ENCODE assay signal across 10 mouse cellular contexts in the genomic region with DNA sequence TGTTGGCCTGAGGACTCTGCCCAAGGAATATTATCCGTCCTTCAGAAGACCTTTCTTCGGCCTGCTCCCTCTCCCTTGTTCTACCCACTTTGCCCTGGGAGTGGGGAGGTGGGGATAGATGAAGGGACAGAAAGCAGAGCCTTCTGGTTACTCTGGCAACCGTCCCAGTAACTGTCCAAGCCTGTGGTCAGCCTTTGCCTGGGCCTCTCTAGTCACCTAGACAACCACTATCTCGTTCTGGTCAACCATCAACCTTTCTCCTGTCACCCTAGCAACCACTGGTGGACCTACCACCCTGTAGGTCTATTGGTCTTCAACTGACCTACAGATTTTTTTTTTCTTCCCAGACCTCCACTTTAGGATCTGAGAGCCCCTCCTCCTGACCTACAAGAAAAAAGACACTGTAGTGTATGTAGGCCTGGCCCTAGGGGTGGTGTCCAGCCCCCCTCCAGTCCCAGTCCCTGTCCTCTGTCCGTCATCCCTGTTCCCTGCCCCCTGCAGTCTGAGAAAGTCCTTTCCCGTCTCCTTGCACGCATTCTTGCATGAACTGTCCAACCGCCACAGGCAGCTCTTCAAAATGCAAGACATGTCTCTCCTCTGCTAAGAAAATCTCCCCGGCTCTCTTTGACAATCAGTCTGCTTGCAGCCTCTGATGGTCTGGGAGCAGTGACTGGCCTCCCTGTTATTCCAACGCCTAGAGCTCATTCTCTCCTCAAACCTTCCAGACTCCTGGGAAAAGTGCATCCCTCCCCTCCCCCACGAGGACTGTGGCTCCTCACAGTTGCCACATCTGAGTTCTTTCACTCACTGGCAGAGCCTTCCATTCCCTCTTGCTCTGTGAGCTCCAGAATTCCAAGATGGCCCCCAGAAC. TPM values are rescaled to one million over a fixed set of nuclear protein-coding genes. Genes with fewer than 3 reads are reported as not detected.
DNase-seq lines count a peak whose midpoint lies in the region; ATAC-seq and TF ChIP-seq lines count a peak whose summit lies in the region.
"Had no signal": no experiment of that assay in that cellular context is flagged by ENCODE, and none has a peak within 500 bp of the region (broad histone marks: within the 10 kb centered on the region; RNA-seq: fewer than 3 reads in every experiment).

No protein-coding gene starts in this region.

- H3K9me3 ChIP-seq in heart, embryonic 11.5 days (replicated peaks; ENCODE audit: control insufficient read depth, low read length), result no peaks in the 10 kb centered on the region
- H3K9me3 ChIP-seq in neural tube, embryonic 11.5 days (ENCODE audit: control insufficient read depth, low read length), result no peaks in the 10 kb centered on the region
- no peaks in the 10 kb centered on the region for H3K9me3 ChIP-seq in intestine, postnatal 0 days (ENCODE audit: control insufficient read depth)

- H3K4me3 ChIP-seq in heart, embryonic 11.5 days (ENCODE audit: low read depth, low read length), result no peak overlapping the region
- H3K4me3 ChIP-seq in neural tube, embryonic 11.5 days (ENCODE audit: low read depth, low read length), result no peak overlapping the region
- no peak overlapping the region for H3K4me3 ChIP-seq in intestine, postnatal 0 days (ENCODE audit: low read depth, low read length)

- H3K27ac ChIP-seq in heart, embryonic 11.5 days (ENCODE audit: low read depth, low read length), result no peak overlapping the region
- peak overlapping the region; percentile 47 for H3K27ac ChIP-seq in neural tube, embryonic 11.5 days (ENCODE audit: low read depth, low read length)
- no peak overlapping the region; the same call in 1 of the 2 replicates for H3K27ac ChIP-seq in intestine, postnatal 0 days (ENCODE audit: low read depth, low read length)

- H3K36me3 ChIP-seq in heart, embryonic 11.5 days (ENCODE audit: control insufficient read depth, insufficient read depth, low read length), result no peaks in the 10 kb centered on the region
- no peaks in the 10 kb centered on the region for H3K36me3 ChIP-seq in neural tube, embryonic 11.5 days (ENCODE audit: control insufficient read depth, insufficient read depth, low read length)
- no peaks in the 10 kb centered on the region for H3K36me3 ChIP-seq in intestine, postnatal 0 days (ENCODE audit: control insufficient read depth, insufficient read depth)

- peaks cover 16% of the 10 kb centered on the region for H3K4me1 ChIP-seq in heart, embryonic 11.5 days (ENCODE audit: control insufficient read depth, insufficient read depth, low read length)
- H3K4me1 ChIP-seq in neural tube, embryonic 11.5 days (ENCODE audit: control insufficient read depth, insufficient read depth, low read length), result peaks cover 10% of the 10 kb centered on the region; the same call in 1 of the 2 replicates
- no peaks in the 10 kb centered on the region for H3K4me1 ChIP-seq in intestine, postnatal 0 days (replicated peaks; ENCODE audit: control insufficient read depth, insufficient read depth, low read length)

- no peak overlapping the region for H3K9ac ChIP-seq in heart, embryonic 11.5 days (ENCODE audit: low read depth, low read length)
- no peak overlapping the region for H3K9ac ChIP-seq in neural tube, embryonic 11.5 days (ENCODE audit: low read length)
- no peak overlapping the region for H3K9ac ChIP-seq in intestine, postnatal 0 days (ENCODE audit: low read depth, low read length)

- DNase-seq in heart, postnatal 10 days, result no peak
- DNase-seq in neural tube, embryonic 11.5 days (ENCODE audit: low spot score), result peak; percentile 66
- DNase-seq in neural tube, embryonic 10.5 days (ENCODE audit: extremely low spot score, low spot score), result no peak
- DNase-seq in urinary bladder, adult 18-20 months (ENCODE audit: low spot score in 2 of 2), result no peak
- DNase-seq in gastrocnemius, postnatal 36 days, result no peak
- DNase-seq in gastrocnemius, postnatal 14 days, result no peak
- DNase-seq: adrenal gland, postnatal 10 days had no signal

- no peak overlapping the region for H3K4me2 ChIP-seq in heart, embryonic 11.5 days
- no peak overlapping the region for H3K4me2 ChIP-seq in neural tube, embryonic 11.5 days (ENCODE audit: low read depth)
- no peak overlapping the region for H3K4me2 ChIP-seq in intestine, postnatal 0 days (replicated peaks; ENCODE audit: low read depth)

- 36% methylated on average over 11 of the region's 11 CpGs for WGBS in heart, embryonic 11.5 days (ENCODE audit: insufficient replicate concordance)
- 41% methylated on average over 11 of the region's 11 CpGs for WGBS in neural tube, embryonic 11.5 days
- WGBS in intestine, postnatal 0 days, result 45% methylated on average over 11 of the region's 11 CpGs

- 0 out of 2 replicates have a peak, but pooled peaks have one; percentile 5 for TF ChIP-seq CTCF in intestine, postnatal 0 days (IDR thresholded peaks at IDR 0.05; ENCODE audit: low read depth)

- intact Hi-C loops in heart, postnatal 10 days (cut with DNase I), result no loop called here
- intact Hi-C loops in gastrocnemius, postnatal 36 days (cut with DNase I), result no loop called here
- intact Hi-C loops in gastrocnemius, postnatal 14 days (cut with DNase I; ENCODE audit: low total_unique reads), result no loop called here

- H3K27me3 ChIP-seq in heart, embryonic 11.5 days (ENCODE audit: control insufficient read depth, insufficient read depth, low read length), result no peaks in the 10 kb centered on the region
- no peaks in the 10 kb centered on the region for H3K27me3 ChIP-seq in neural tube, embryonic 11.5 days (ENCODE audit: control insufficient read depth, insufficient read depth, low read length)
- no peaks in the 10 kb centered on the region for H3K27me3 ChIP-seq in intestine, postnatal 0 days (replicated peaks; ENCODE audit: control insufficient read depth, insufficient read depth, low read length)

- ATAC-seq in heart, embryonic 11.5 days (replicated peaks; ENCODE audit: insufficient number of reproducible peaks, low FRiP score, low TSS enrichment), result peak; percentile 67; the same call in 1 of the 2 replicates
- peak; percentile 58 for ATAC-seq in neural tube, embryonic 11.5 days (ENCODE audit: insufficient read depth, low FRiP score, low TSS enrichment)
- ATAC-seq in intestine, postnatal 0 days, result no peak

RNA-seq across cellular contexts. Expression of gene Ephx3, which starts 9.5 kb away (rescaled TPM):
- not detected in 2 replicates for polyA plus RNA-seq in heart, embryonic 11.5 days (2014; fragmentation: Nextera tagmentation; extraction: Ambion mirVana)
- total RNA-seq in heart, postnatal 10 days (2021), result under 1 TPM; 0.53 to 0.77 TPM
- polyA plus RNA-seq in neural tube, embryonic 11.5 days (2014; fragmentation: Nextera tagmentation; extraction: Ambion mirVana), result not detected in 2 replicates
- polyA plus RNA-seq in intestine, postnatal 0 days (2015; fragmentation: Nextera tagmentation; extraction: Ambion mirVana), result not detected in 2 replicates
- total RNA-seq in gastrocnemius, postnatal 36 days (2021), result under 1 TPM; 0.23 to 0.42 TPM
- under 1 TPM in 1 of 2 experiments, not detected in 1; 0.18 TPM for total RNA-seq in gastrocnemius, postnatal 14 days (2021)
- total RNA-seq: monocyte, adult 5-6 weeks had no signal

RNA-seq across cellular contexts. Expression of gene Notch3, which starts 13.2 kb away (rescaled TPM):
- 6.8 and 6.9 TPM in 2 replicates for polyA plus RNA-seq in heart, embryonic 11.5 days (2014; fragmentation: Nextera tagmentation; extraction: Ambion mirVana)
- 10 to 100 TPM; 57.6 to 65.3 TPM for total RNA-seq in heart, postnatal 10 days (2021)
- 19.1 and 19.8 TPM in 2 replicates for polyA plus RNA-seq in neural tube, embryonic 11.5 days (2014; fragmentation: Nextera tagmentation; extraction: Ambion mirVana)
- polyA plus RNA-seq in intestine, postnatal 0 days (2015; fragmentation: Nextera tagmentation; extraction: Ambion mirVana), result 2.0 and 2.3 TPM in 2 replicates
- total RNA-seq in gastrocnemius, postnatal 36 days (2021), result 10 to 100 TPM; 11.0 to 13.3 TPM
- 10 to 100 TPM; 28.5 to 34.6 TPM for total RNA-seq in gastrocnemius, postnatal 14 days (2021)
- total RNA-seq: monocyte, adult 5-6 weeks had no signal
